Mouse (Mus musculus) cerebellum, postnatal 10 days (tissue): ENCODE results near the gene Pde3a.
A peak's percentile ranks its signal among the peaks of the same experiment; 100 is the strongest.

Experiments
- DNase-seq, 2 experiments: peaks; one replicate each; pipeline ENCODE4 v3.0.0; 2021; ENCODE audit warnings: mixed read lengths in 2 of 2

Pde3a gene

GRCm38 (mm10) chr6:141522541-141522940 lies 273.5 kb downstream of the Pde3a start:
- no peak for DNase-seq

- DNase-seq: peak in 1 of 2 experiments; percentile 14
Measured at GRCm38 (mm10) chr6:141523747-141524640, 274.9 kb downstream of the Pde3a start, which contains the start of gene Slco1c1. Gene Slco1c1 (plus strand): TSS chr6:141524368.

GRCm38 (mm10) chr6:141525787-141526186 lies 276.7 kb downstream of the Pde3a start:
- DNase-seq: no peak

- DNase-seq: no peak
Measured at GRCm38 (mm10) chr6:141530865-141531264, 281.8 kb downstream of the Pde3a start.

DNA sequence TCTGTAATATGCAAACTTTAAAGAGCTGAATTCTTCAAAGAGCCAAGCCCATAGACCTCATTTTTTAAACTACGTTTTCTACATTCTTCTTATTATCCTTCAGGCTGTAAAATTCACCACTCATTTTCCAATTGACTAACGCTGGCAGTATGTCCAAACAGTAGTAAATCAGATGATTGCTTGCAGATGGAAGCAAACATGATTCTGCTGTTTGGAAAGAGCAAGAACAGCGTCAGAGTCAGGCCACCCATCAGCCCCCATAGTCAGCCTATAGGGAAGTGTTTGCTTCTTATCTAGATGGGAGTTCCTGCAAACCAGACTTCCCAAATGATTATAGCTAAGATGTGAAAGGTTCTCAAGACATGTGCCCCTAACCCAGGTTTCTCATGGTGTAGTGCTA lies 288.2 kb downstream of the Pde3a start:
- DNase-seq: no peak

GRCm38 (mm10) chr6:141541136-141541535 lies 292.1 kb downstream of the Pde3a start:
- DNase-seq: no peak

GRCm38 (mm10) chr6:141543344-141543743 lies 294.3 kb downstream of the Pde3a start:
- DNase-seq: peak in 1 of 2 experiments; percentile 5
